Mouse (Mus musculus) layer of hippocampus, adult 6 months (tissue): ENCODE results near the gene Mab21l2. TPM values are rescaled to one million over a fixed set of nuclear protein-coding genes. Genes with fewer than 3 reads are reported as not detected.

Experiments used
- long read RNA-seq, 2 experiments: library from polyadenylated mRNA; unstranded; transcript quantifications; one replicate each; pipeline ENCODE4 v2.0.0; 2019 to 2020
- polyA plus RNA-seq: library from polyadenylated mRNA; unstranded; fragments of <200 nt; fragmentation: Nextera tagmentation; gene quantifications from 2 replicates; pipeline ENCODE4 v1.2.3, GENCODE M21; 2021

Gene Mab21l2
- 0.05 and 0.10 TPM in 2 replicates for polyA plus RNA-seq
- long read RNA-seq, experiment 1 = 0 reads
- long read RNA-seq, experiment 2, transcript Mab21l2-202 (1 exons, 2,580 nt) = major isoform, 15 of 15 reads
- long read RNA-seq, experiment 2, partial matches to known transcripts = 0 of 15 reads
- long read RNA-seq, experiment 2, other reads (novel, unspliced or antisense) = 0 of 15 reads

GRCm38 (mm10) chr3:86548091-86549015 lies at the start of gene Mab21l2:
Gene Mab21l2, minus strand, starts transcription at chr3:86548629.

